Mouse (Mus musculus) frontal cortex, postnatal 36 days (tissue): ENCODE results near the gene Frs3.
A peak's percentile ranks its signal among the peaks of the same experiment; 100 is the strongest.

Experiments used
- DNase-seq, 2 experiments: peaks; one replicate each; pipeline ENCODE4 v3.0.0; 2022; ENCODE audit warnings: low spot score in 2 of 2

Gene Frs3

DNA sequence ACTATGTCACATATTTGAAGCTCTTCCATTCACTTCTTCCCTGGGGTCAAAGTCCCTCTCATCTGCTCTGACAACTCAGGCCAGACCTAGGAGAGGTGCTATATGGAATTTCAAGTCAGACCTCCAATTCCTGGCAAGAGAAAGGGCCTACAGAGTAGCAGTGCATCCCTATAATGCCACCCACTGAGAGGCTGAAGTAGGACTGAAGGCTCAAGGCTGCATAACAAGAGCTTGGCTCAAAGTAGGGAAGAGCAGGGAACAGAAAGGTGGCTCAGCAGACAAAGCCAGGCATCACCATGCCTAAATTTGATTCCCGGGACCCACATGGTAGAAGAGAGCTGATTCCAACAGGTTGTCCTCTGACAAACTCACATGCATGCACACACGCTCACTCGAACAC, 2.8 kb downstream of the Frs3 start:
- no peak for DNase-seq

DNA sequence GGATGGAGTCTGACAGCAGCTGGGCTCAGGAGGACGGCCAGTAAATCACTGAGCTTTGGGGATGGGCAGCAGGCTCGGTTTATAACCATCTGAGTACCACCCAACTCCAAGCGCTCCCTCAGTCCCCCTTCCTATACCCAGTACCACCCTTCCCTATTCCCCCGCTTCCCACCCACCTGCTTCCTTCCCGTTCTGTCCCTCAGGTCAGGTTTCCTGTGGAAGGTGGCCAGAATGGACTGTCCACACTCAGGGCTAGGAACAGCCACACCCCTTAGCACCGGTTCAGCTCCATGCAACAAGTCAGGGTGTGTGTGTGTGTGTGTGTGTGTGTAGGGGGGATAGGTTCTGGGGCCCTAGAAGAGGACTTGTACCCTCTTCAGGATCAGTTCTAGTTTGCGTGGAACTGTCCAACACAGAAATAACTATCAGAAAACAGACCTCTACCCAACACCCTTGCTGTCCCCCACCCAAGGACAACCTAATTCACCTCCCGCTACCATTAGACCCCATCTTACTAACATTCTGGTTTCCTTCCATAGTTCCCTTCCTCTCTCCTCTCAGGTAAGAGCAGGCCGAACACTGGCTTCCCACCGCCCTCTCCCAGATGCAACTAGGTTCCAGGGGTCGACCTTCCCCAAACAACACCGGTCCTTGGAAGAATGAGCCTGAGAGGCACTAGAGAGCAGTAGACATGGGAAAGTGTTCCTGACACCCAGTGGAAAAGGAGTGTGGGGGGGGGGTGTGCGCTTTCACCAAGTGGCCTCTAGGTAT, 5.0 kb downstream of the Frs3 start:
- DNase-seq: no peak

- no peak for DNase-seq
Observed at GRCm38 (mm10) chr17:47694442-47694502, 5.4 kb downstream of the Frs3 start, which contains the start of gene Gm21981. Gene Gm21981 (minus strand): TSS chr17:47694455.

- DNase-seq: peak; percentile 96
Observed at GRCm38 (mm10) chr17:47694503-47695336, 5.9 kb downstream of the Frs3 start, which contains the start of gene Prickle4. Gene Prickle4 (minus strand): TSS chr17:47694736.

DNA sequence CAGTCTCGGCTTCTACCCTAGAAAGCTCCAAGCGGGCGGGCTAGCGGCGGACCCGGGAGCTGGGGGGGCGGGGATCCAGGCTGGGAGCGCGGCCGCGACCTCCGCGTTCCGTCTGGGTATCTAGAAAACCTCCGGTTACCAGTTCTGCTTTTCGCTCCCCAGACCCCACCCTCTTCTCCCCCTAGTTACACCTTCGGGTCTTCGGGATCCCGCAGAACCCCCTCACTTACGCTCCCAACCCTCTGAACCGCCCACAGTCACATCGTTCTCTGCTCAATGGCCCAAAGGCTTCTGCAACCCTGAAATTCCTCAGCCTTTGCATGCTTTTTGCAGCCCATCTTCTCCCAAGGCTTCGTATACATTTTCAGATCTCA, 6.5 kb downstream of the Frs3 start:
- DNase-seq: no peak

GRCm38 (mm10) chr17:47698156-47698555, 9.3 kb downstream of the Frs3 start:
- DNase-seq: no peak

DNA sequence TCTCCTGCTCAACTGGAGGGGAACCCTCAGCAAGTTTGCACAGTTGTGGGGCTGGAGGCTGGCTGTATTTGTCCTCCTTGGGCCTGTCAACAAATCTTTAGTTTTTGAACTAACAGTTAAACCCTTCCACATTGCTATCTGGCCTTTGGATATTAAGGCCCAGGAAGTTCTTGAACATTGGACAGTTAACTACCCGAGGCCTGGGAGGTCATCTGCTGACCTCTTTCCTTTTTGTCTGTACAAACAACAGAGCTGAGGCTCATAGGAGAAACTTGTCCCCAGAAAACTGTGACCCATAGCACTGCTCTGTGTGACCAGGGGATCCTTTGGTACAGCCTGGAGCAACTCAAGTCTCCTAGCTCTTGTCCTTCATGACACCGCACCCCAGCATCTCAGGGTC, 10.2 kb downstream of the Frs3 start:
- no peak for DNase-seq

DNA sequence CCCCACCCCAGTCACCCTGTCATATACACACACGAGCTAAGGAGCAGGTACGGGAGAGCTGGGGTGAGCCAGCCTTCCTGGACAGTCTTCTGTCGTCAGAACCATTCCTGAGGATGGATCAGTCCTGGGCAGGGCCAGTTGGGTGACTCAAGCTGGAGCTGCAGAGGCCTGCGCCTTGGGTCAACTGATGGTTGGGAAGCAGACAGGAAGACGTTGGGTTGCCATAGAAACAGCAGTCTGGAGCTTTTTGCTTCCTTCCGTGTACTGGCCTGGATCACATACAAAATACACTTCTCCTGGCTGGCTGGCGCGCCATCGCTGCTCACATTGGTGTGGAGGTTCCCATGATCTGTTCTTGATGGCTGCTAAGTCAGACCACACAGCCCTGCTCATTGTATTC, 13.0 kb downstream of the Frs3 start:
- DNase-seq: no peak

- no peak for DNase-seq
Observed at GRCm38 (mm10) chr17:47702548-47703345, 13.9 kb downstream of the Frs3 start.

DNA sequence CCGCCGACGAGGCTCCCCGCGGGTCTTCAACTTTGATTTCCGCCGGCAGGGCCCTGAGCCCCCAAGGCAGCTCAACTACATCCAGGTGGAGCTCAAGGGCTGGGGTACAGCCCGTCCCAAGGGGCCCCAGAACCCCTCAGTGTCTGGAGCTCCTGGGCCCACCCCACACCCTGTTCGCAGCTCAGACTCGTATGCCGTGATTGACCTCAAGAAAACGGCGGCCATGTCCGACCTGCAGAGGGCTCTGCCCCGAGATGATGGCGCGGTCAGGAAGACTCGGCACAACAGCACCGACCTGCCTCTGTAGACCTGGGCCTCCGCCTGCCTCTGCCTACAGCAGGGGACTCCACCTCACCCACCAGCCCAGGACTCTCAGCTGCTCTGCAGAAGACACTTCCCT, 14.7 kb downstream of the Frs3 start:
- no peak for DNase-seq

- no peak for DNase-seq
Observed at GRCm38 (mm10) chr17:47704692-47705091, 15.9 kb downstream of the Frs3 start.

DNA sequence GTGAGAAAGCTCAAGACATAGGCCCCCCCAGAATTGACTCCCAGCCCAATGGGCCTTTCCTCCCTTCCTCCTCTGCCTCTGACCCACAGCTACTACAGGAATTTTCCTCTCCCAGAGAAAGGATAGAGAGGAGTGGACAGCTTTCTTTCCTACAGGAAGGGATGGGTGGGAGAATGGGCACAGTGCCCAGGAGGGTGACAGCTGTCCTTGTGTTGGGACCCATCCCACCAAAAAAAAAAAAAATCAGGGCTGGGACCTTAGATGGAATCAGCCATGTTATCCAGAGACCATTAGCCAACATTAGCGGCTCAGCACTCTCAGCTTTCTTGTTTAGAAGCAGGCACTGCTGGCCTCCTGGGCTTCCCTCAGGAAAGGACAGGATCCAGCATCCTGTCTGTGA, 17.4 kb downstream of the Frs3 start:
- DNase-seq: no peak

DNA sequence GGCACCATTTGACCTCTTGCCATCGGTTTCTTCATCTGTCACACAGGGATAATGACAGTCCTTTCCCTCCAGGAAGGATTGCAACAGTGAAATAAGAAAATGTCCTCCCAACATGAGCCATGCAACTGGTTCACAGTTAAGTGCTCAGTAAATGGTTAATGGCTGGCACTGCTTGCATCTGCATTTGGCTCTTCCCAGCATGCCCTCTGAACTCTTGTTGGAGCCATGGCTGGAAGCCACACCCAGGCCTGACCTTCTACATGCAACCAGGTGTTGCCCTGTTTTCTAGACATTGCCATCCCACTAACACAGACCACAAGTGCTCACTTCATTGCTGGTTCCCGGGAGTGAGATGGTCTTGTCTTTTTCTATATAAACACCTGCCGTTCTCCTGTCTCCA, 19.1 kb downstream of the Frs3 start:
- no peak for DNase-seq

- DNase-seq: no peak
Observed at GRCm38 (mm10) chr17:47708972-47709371, 20.1 kb downstream of the Frs3 start.

DNA sequence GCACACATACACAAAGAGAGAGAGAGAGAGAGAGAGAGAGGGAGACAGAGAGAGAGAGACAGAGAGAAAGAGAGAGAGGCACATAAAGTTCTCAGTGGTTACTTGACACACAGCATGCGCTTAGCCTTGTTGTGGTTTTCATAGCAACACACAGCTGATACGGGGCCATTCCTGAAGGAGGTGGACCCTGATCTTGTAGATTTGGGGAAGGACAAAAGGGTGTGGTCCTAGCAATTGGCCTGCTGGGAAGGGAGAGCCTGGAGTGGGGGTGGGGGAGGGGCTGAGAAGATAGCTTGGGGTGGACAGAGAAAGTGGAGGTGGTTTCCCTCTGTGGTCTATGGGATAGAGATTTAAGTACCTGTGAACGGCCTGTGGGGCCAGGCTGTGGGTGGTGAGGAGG, 21.2 kb downstream of the Frs3 start:
- no peak for DNase-seq

DNA sequence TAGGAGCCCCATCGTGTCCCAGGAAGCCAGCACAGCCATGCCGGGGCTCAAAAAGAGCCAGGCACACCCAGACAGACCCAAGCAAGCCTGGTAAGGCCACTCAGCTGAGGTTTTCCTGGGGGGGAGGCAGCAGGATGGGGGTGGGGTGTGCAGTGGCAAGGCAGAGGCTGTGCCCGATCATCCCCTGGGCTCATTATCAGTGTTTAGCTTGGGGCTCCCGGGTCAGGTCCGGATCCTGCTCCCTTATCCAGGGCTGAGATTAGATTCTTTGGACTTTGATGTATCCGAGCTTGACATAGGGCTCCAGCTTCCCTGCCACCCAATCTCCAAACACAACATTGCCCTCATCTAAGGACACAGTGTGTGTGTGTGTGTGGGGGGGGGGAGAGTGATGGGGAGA, 23.1 kb downstream of the Frs3 start:
- no peak for DNase-seq

DNA sequence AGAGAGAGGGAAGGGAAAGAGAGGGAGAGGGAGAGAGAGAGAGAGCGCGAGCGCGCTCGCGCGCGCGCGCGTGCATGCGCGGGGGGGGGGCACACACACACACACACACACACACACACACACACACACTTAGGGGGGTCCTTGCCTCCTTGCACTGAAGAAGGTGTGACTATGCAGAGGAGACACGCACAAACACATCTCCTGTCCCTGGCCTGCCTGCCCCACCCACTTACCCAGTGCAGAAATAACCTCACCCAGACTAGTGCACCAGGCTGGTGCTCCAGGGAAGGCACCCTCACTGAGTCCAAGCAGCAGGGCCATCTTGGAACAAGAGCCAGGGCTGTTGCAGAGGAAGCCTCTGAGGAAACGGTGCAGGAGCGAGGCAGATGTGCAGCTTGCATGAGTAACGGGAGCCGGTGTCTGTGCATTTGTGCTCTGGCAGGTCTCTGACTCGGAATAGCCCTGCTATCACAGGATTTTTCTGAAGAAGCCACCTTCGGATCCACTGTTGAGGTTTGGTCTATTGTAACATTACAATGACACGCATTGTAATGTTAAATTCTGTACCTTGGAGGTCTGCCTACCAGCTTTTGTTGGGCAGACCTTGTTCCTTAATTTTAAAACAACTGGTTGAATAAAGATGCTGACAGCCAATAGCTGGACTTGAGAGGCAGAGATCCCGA, 24.2 kb downstream of the Frs3 start:
- DNase-seq: no peak

DNA sequence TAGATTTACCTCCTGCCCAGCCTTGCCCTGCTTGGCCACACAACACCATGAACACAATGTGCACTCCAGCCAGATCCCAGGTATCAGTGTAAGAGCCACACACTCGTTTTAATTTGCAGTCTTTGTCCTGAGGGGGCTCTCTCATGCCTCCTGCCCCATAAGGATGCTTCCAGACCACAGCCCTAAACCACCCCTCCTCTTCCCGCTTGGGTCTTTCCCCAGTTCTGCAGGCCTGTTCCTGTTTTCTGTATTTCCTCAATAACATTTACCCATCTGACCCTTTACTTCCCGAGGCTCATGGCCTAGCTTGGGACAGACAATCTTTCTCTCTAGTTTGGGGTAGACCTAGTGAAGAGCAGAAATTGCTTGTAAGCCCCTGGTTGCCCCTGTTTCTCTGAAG, 26.2 kb downstream of the Frs3 start:
- no peak for DNase-seq

GRCm38 (mm10) chr17:47721183-47721582, 32.4 kb downstream of the Frs3 start:
- DNase-seq: no peak

DNA sequence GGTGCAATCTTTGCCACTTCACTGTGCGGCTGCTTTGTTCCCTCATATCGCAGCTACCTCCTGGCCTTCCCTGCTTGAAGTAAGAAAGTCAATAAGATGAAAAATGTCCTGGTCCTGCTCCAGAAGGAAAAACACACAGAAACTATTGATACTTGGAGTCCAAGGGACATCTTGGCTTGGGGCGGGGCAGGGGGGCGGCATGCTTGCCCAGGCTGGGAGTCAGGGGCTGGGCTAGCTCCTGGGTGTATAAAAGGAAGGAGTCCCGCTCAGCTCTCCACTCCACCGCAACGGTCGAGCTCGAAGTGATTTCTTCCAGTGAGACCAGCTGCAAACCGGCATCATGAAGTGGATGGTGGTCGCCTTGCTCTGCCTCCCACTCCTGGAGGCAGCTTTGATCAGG, 37.7 kb downstream of the Frs3 start, which contains the start of gene Pgc:
Pgc (plus strand) TSS at position 277 of the 400 bp plus-strand sequence.
- no peak for DNase-seq

- DNase-seq: no peak
Observed at GRCm38 (mm10) chr17:47730633-47731575, 42.1 kb downstream of the Frs3 start.
